Mouse (Mus musculus): ENCODE results near the gene Olfr481. TPM values are rescaled to one million over a fixed set of nuclear protein-coding genes. Genes with fewer than 3 reads are reported as not detected.

Gene Olfr481
- total and polyA plus RNA-seq, 2 experiments from 2014 or later, result not detected

DNA sequence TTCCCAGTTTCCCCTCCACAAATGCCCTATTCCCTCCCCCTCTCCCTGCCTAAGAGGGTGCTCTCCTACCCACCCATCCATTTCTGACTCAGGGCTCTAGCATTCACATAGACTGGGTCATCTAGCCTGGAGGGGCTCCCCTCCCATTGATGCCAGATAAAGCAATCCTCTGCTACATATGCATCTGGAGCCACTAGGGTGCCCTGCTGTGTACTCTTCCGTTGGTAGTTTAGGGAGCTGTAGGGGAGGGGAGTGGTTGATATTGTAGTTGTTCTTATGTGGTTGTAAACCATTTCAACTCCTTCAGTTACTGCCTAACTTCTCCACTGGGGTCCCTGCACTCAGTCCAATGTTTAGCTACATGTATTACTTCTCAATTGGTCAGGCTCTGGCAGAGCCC, 41.0 kb downstream of the Olfr481 start:
- Histone ChIP-seq H3K27me3 (ENCODE audit: insufficient read depth, low read length) (no peaks in the 10 kb centered on the region), H3K9ac (replicated peaks; ENCODE audit: low read length, poor library complexity, severe bottlenecking) (no peak overlapping the region), H3K36me3 (ENCODE audit: insufficient read depth, low read length) (no peaks in the 10 kb centered on the region), H3K4me2 (ENCODE audit: low read depth, low read length, poor library complexity, severe bottlenecking) (no peak overlapping the region), H3K9me3 (ENCODE audit: low read length) (no peaks in the 10 kb centered on the region), H3K27ac (ENCODE audit: low read depth, low read length) (no peak overlapping the region), H3K4me1 (ENCODE audit: insufficient read depth, low read length) (no peaks in the 10 kb centered on the region), H3K4me3 (ENCODE audit: low read depth, low read length) (no peak overlapping the region)
- no peak for TF ChIP-seq CTCF (IDR thresholded peaks at IDR 0.05)
- ATAC-seq (ENCODE audit: low FRiP score) (no peak), DNase-seq (ENCODE audit: low spot score) (no peak)
- 4% methylated on average over 1 of the region's 1 CpGs for WGBS

- ATAC-seq (ENCODE audit: low FRiP score) (no peak), DNase-seq (ENCODE audit: low spot score) (no peak)
- no peaks in the 10 kb centered on the region for H3K4me1 ChIP-seq (ENCODE audit: insufficient read depth, low read length)
- 64% methylated on average over 1 of the region's 1 CpGs for WGBS
- no peak overlapping the region for H3K27ac ChIP-seq (ENCODE audit: low read depth, low read length)
- no peak overlapping the region for H3K9ac ChIP-seq (replicated peaks; ENCODE audit: low read length, poor library complexity, severe bottlenecking)
- H3K36me3 ChIP-seq (ENCODE audit: insufficient read depth, low read length), result no peaks in the 10 kb centered on the region
- TF ChIP-seq CTCF (IDR thresholded peaks at IDR 0.05), result no peak
- H3K27me3 ChIP-seq (ENCODE audit: insufficient read depth, low read length), result no peaks in the 10 kb centered on the region
- H3K4me3 ChIP-seq (ENCODE audit: low read depth, low read length), result no peak overlapping the region
- no peaks in the 10 kb centered on the region for H3K9me3 ChIP-seq (ENCODE audit: low read length)
- no peak overlapping the region for H3K4me2 ChIP-seq (ENCODE audit: low read depth, low read length, poor library complexity, severe bottlenecking)
Measured at GRCm38 (mm10) chr7:108121416-108121815, 41.8 kb downstream of the Olfr481 start.

DNA sequence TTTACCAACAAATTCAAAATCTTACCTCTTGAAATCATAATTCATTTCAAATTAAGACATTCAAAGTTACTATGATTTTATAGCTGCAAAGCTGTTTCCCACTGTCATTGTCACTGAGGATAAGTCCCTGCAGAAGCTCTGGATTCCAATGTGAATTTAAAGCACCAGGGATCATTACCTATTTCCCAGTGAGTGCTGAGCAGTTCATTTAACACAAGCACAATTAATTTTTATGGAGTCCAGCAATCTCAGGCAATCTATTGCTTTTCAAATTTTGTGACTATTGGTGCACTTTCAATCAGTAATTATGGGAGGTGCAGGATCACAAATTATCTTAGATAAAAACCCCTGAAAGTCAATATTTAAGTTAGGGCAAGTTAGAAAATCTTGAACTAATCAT, 47.7 kb downstream of the Olfr481 start, which contains the start of gene Olfr484:
Gene Olfr484, minus strand, starts transcription at position 101 of the 400 bp plus-strand sequence.
- no peaks in the 10 kb centered on the region for H3K9me3 ChIP-seq (ENCODE audit: low read length)
- no peak within 1 kb of the TSS for H3K9ac ChIP-seq (replicated peaks; ENCODE audit: low read length, poor library complexity, severe bottlenecking)
- DNase-seq (ENCODE audit: low spot score) (no peak), ATAC-seq (ENCODE audit: low FRiP score) (no peak)
- no peak for TF ChIP-seq CTCF (IDR thresholded peaks at IDR 0.05)
- no peak within 1 kb of the TSS for H3K4me2 ChIP-seq (ENCODE audit: low read depth, low read length, poor library complexity, severe bottlenecking)
- H3K27ac ChIP-seq (ENCODE audit: low read depth, low read length), result no peak within 1 kb of the TSS
- H3K27me3 ChIP-seq (ENCODE audit: insufficient read depth, low read length), result no peaks in the 10 kb centered on the region
- H3K4me1 ChIP-seq (ENCODE audit: insufficient read depth, low read length), result no peaks in the 10 kb centered on the region
- no peaks in the 10 kb centered on the region for H3K36me3 ChIP-seq (ENCODE audit: insufficient read depth, low read length)
- H3K4me3 ChIP-seq (ENCODE audit: low read depth, low read length), result no peak within 1 kb of the TSS

Other genes with a start within 250 kb of the Olfr481 start
- gene Olfr470, start 232.4 kb upstream of the Olfr481 start, total RNA-seq (2014; rRNA removed), result not detected in 2 replicates
- gene Olfr470, start 232.4 kb upstream of the Olfr481 start, polyA plus RNA-seq (2015; fragmentation: Nextera tagmentation; extraction: Ambion mirVana), result not detected in 2 replicates
- not detected in 2 replicates for gene Olfr472, start 182.0 kb upstream of the Olfr481 start, total RNA-seq (2014; rRNA removed)
- gene Olfr472, start 182.0 kb upstream of the Olfr481 start, polyA plus RNA-seq (2015; fragmentation: Nextera tagmentation; extraction: Ambion mirVana), result not detected in 2 replicates
- gene Olfr473, start 149.4 kb upstream of the Olfr481 start, total RNA-seq (2014; rRNA removed), result not detected in 2 replicates
- gene Olfr473, start 149.4 kb upstream of the Olfr481 start, polyA plus RNA-seq (2015; fragmentation: Nextera tagmentation; extraction: Ambion mirVana), result not detected in 2 replicates
- not detected in 2 replicates for gene Olfr474, start 125.2 kb upstream of the Olfr481 start, total RNA-seq (2014; rRNA removed)
- gene Olfr474, start 125.2 kb upstream of the Olfr481 start, polyA plus RNA-seq (2015; fragmentation: Nextera tagmentation; extraction: Ambion mirVana), result not detected in 2 replicates
- gene Olfr476, start 115.1 kb upstream of the Olfr481 start, total RNA-seq (2014; rRNA removed), result not detected in 2 replicates
- gene Olfr476, start 115.1 kb upstream of the Olfr481 start, polyA plus RNA-seq (2015; fragmentation: Nextera tagmentation; extraction: Ambion mirVana), result not detected in 2 replicates
- gene Olfr477, start 93.2 kb upstream of the Olfr481 start, total RNA-seq (2014; rRNA removed), result not detected in 2 replicates
- gene Olfr477, start 93.2 kb upstream of the Olfr481 start, polyA plus RNA-seq (2015; fragmentation: Nextera tagmentation; extraction: Ambion mirVana), result not detected in 2 replicates
- not detected in 2 replicates for gene Olfr478, start 45.9 kb upstream of the Olfr481 start, total RNA-seq (2014; rRNA removed)
- gene Olfr478, start 45.9 kb upstream of the Olfr481 start, polyA plus RNA-seq (2015; fragmentation: Nextera tagmentation; extraction: Ambion mirVana), result not detected in 2 replicates
- not detected in 2 replicates for gene Olfr479, start 29.2 kb upstream of the Olfr481 start, total RNA-seq (2014; rRNA removed)
- not detected in 2 replicates for gene Olfr479, start 29.2 kb upstream of the Olfr481 start, polyA plus RNA-seq (2015; fragmentation: Nextera tagmentation; extraction: Ambion mirVana)
- not detected in 2 replicates for gene Olfr480, start 12.5 kb upstream of the Olfr481 start, total RNA-seq (2014; rRNA removed)
- gene Olfr480, start 12.5 kb upstream of the Olfr481 start, polyA plus RNA-seq (2015; fragmentation: Nextera tagmentation; extraction: Ambion mirVana), result not detected in 2 replicates
- gene Olfr482, start 17.7 kb downstream of the Olfr481 start, total RNA-seq (2014; rRNA removed), result not detected in 2 replicates
- 0.11 TPM in 1 of 2 replicates, not detected in the other for gene Olfr482, start 17.7 kb downstream of the Olfr481 start, polyA plus RNA-seq (2015; fragmentation: Nextera tagmentation; extraction: Ambion mirVana)
- not detected in 2 replicates for gene Olfr483, start 21.0 kb downstream of the Olfr481 start, total RNA-seq (2014; rRNA removed)
- not detected in 2 replicates for gene Olfr483, start 21.0 kb downstream of the Olfr481 start, polyA plus RNA-seq (2015; fragmentation: Nextera tagmentation; extraction: Ambion mirVana)
- not detected in 2 replicates for gene Olfr484, start 47.6 kb downstream of the Olfr481 start, total RNA-seq (2014; rRNA removed)
- gene Olfr484, start 47.6 kb downstream of the Olfr481 start, polyA plus RNA-seq (2015; fragmentation: Nextera tagmentation; extraction: Ambion mirVana), result not detected in 2 replicates
- not detected in 2 replicates for gene Olfr485, start 80.0 kb downstream of the Olfr481 start, total RNA-seq (2014; rRNA removed)
- not detected in 2 replicates for gene Olfr485, start 80.0 kb downstream of the Olfr481 start, polyA plus RNA-seq (2015; fragmentation: Nextera tagmentation; extraction: Ambion mirVana)
- not detected in 2 replicates for gene Olfr486, start 92.9 kb downstream of the Olfr481 start, total RNA-seq (2014; rRNA removed)
- not detected in 2 replicates for gene Olfr486, start 92.9 kb downstream of the Olfr481 start, polyA plus RNA-seq (2015; fragmentation: Nextera tagmentation; extraction: Ambion mirVana)
- not detected in 2 replicates for gene Olfr487, start 134.8 kb downstream of the Olfr481 start, total RNA-seq (2014; rRNA removed)
- gene Olfr487, start 134.8 kb downstream of the Olfr481 start, polyA plus RNA-seq (2015; fragmentation: Nextera tagmentation; extraction: Ambion mirVana), result not detected in 2 replicates
- not detected in 2 replicates for gene Olfr488, start 178.5 kb downstream of the Olfr481 start, total RNA-seq (2014; rRNA removed)
- not detected in 2 replicates for gene Olfr488, start 178.5 kb downstream of the Olfr481 start, polyA plus RNA-seq (2015; fragmentation: Nextera tagmentation; extraction: Ambion mirVana)
- gene Olfr490, start 209.1 kb downstream of the Olfr481 start, total RNA-seq (2014; rRNA removed), result not detected in 2 replicates
- not detected in 2 replicates for gene Olfr490, start 209.1 kb downstream of the Olfr481 start, polyA plus RNA-seq (2015; fragmentation: Nextera tagmentation; extraction: Ambion mirVana)
- not detected in 2 replicates for gene Olfr491, start 233.6 kb downstream of the Olfr481 start, total RNA-seq (2014; rRNA removed)
- gene Olfr491, start 233.6 kb downstream of the Olfr481 start, polyA plus RNA-seq (2015; fragmentation: Nextera tagmentation; extraction: Ambion mirVana), result not detected in 2 replicates
- not detected in 2 replicates for gene Olfr492, start 243.8 kb downstream of the Olfr481 start, total RNA-seq (2014; rRNA removed)
- gene Olfr492, start 243.8 kb downstream of the Olfr481 start, polyA plus RNA-seq (2015; fragmentation: Nextera tagmentation; extraction: Ambion mirVana), result not detected in 2 replicates